In the genomic region with DNA sequence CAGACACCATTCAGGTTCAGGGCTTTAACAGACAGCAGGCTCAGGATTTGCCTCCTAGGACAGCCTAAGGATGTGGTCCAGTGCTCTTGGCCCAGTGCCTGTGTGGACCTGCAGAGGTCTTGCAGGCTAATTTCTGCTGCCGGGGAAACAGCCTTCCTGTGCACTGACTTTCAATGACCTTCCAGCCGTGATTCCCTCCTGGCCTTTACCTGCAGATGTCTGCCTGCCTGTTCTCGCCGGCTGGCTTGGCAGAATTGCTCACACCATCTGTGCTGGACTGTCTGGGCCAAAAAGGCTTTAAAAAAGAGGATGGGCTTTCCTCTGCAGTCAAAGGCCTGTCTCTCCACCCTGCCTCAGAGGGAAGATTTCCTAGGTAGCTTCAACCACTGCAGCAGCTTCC, we compare ENCODE assay signal across 11 mouse cellular contexts.
A peak's percentile ranks its signal among the peaks of the same experiment; 100 is the strongest.
DNase-seq lines count a peak whose midpoint lies in the region; ATAC-seq and TF ChIP-seq lines count a peak whose summit lies in the region.
"Had no signal": no experiment of that assay in that cellular context is flagged by ENCODE, and none has a peak within 500 bp of the region (broad histone marks: within the 10 kb centered on the region; RNA-seq: fewer than 3 reads in every experiment).

No protein-coding gene starts in this region.

- no peak for TF ChIP-seq POLR2A in heart, adult 2 months (IDR thresholded peaks at IDR 0.05; ENCODE audit: insufficient read depth, low read depth, low read length)

- no peaks in the 10 kb centered on the region for H3K27me3 ChIP-seq in forebrain, embryonic 14.5 days (replicated peaks; ENCODE audit: control insufficient read depth, insufficient read depth, low read length)
- H3K27me3 ChIP-seq in forebrain, embryonic 10.5 days (ENCODE audit: poor library complexity, severe bottlenecking): no peaks in the 10 kb centered on the region
- no peaks in the 10 kb centered on the region for H3K27me3 ChIP-seq in kidney, embryonic 15.5 days
- H3K27me3 ChIP-seq in heart, adult 2 months (ENCODE audit: control insufficient read depth, insufficient read depth, low read length): no peaks in the 10 kb centered on the region
- H3K27me3 ChIP-seq: embryonic facial prominence, embryonic 12.5 days; liver, embryonic 15.5 days; neural tube, embryonic 12.5 days had no signal

- intact Hi-C loops in heart, adult 2 months (cut with DNase I): no loop called here

- ATAC-seq in forebrain, embryonic 14.5 days: peak; percentile 61; the same call in 1 of the 2 replicates
- 0 out of 2 replicates have a peak, but pooled peaks have one; percentile 62 for ATAC-seq in kidney, embryonic 15.5 days (replicated peaks; ENCODE audit: low FRiP score)
- ATAC-seq in CD4-positive, CD25-positive, alpha-beta regulatory T cell, adult 4 months: no peak

- H3K9ac ChIP-seq in forebrain, embryonic 14.5 days (ENCODE audit: low read length): no peak overlapping the region
- H3K9ac ChIP-seq in kidney, embryonic 15.5 days: no peak overlapping the region
- no peak overlapping the region for H3K9ac ChIP-seq in heart, adult 2 months (ENCODE audit: low read depth, low read length)
- H3K9ac ChIP-seq: embryonic facial prominence, embryonic 12.5 days; liver, embryonic 15.5 days; neural tube, embryonic 12.5 days had no signal

- no peaks in the 10 kb centered on the region for H3K36me3 ChIP-seq in forebrain, embryonic 14.5 days (ENCODE audit: control insufficient read depth, insufficient read depth, low read length)
- no peaks in the 10 kb centered on the region for H3K36me3 ChIP-seq in forebrain, embryonic 10.5 days (replicated peaks)
- no peaks in the 10 kb centered on the region for H3K36me3 ChIP-seq in kidney, embryonic 15.5 days
- H3K36me3 ChIP-seq in heart, adult 2 months (ENCODE audit: control insufficient read depth, insufficient read depth, low read length): no peaks in the 10 kb centered on the region
- H3K36me3 ChIP-seq: embryonic facial prominence, embryonic 12.5 days; liver, embryonic 15.5 days; neural tube, embryonic 12.5 days had no signal

- H3K4me3 ChIP-seq in forebrain, embryonic 14.5 days (ENCODE audit: low read depth, low read length): no peak overlapping the region
- no peak overlapping the region for H3K4me3 ChIP-seq in forebrain, embryonic 10.5 days
- no peak overlapping the region for H3K4me3 ChIP-seq in kidney, embryonic 15.5 days (replicated peaks)
- H3K4me3 ChIP-seq in heart, adult 2 months: no peak overlapping the region
- H3K4me3 ChIP-seq: embryonic facial prominence, embryonic 12.5 days; liver, embryonic 15.5 days; neural tube, embryonic 12.5 days had no signal

- no peak overlapping the region for H3K27ac ChIP-seq in forebrain, embryonic 14.5 days (ENCODE audit: low read depth, low read length)
- no peak overlapping the region for H3K27ac ChIP-seq in forebrain, embryonic 10.5 days
- no peak overlapping the region for H3K27ac ChIP-seq in kidney, embryonic 15.5 days
- H3K27ac ChIP-seq in heart, adult 2 months: no peak overlapping the region
- H3K27ac ChIP-seq: embryonic facial prominence, embryonic 12.5 days; liver, embryonic 15.5 days; neural tube, embryonic 12.5 days had no signal

- H3K4me1 ChIP-seq in forebrain, embryonic 14.5 days (ENCODE audit: control insufficient read depth, insufficient read depth, low read length): no peaks in the 10 kb centered on the region
- peaks cover 6% of the 10 kb centered on the region for H3K4me1 ChIP-seq in forebrain, embryonic 10.5 days
- H3K4me1 ChIP-seq in kidney, embryonic 15.5 days: no peaks in the 10 kb centered on the region
- no peaks in the 10 kb centered on the region for H3K4me1 ChIP-seq in heart, adult 2 months (ENCODE audit: control insufficient read depth, insufficient read depth, low read length)
- H3K4me1 ChIP-seq: liver, embryonic 15.5 days had no signal

- TF ChIP-seq CTCF in heart, adult 2 months (IDR thresholded peaks at IDR 0.05): no peak

- DNase-seq in forebrain, embryonic 14.5 days (ENCODE audit: low spot score): peak; percentile 32
- no peak for DNase-seq in forebrain, embryonic 10.5 days (ENCODE audit: extremely low spot score, low spot score)
- peak; percentile 16 for DNase-seq in right cerebral cortex, postnatal 4 days
- no peak for DNase-seq in right cerebral cortex, postnatal 25 days
- DNase-seq in thymus, postnatal 36 days: no peak
- DNase-seq in heart, adult 2 months: no peak

- H3K4me2 ChIP-seq in forebrain, embryonic 14.5 days (ENCODE audit: low read length): no peak overlapping the region
- no peak overlapping the region for H3K4me2 ChIP-seq in kidney, embryonic 15.5 days
- H3K4me2 ChIP-seq: embryonic facial prominence, embryonic 12.5 days; liver, embryonic 15.5 days; neural tube, embryonic 12.5 days had no signal

- no peaks in the 10 kb centered on the region for H3K9me3 ChIP-seq in forebrain, embryonic 14.5 days (replicated peaks; ENCODE audit: control insufficient read depth, low read length)
- H3K9me3 ChIP-seq in forebrain, embryonic 10.5 days: no peaks in the 10 kb centered on the region
- H3K9me3 ChIP-seq in kidney, embryonic 15.5 days (replicated peaks): no peaks in the 10 kb centered on the region
- H3K9me3 ChIP-seq: embryonic facial prominence, embryonic 12.5 days; liver, embryonic 15.5 days; neural tube, embryonic 12.5 days had no signal

- H3K79me2 ChIP-seq in heart, adult 2 months (replicated peaks; ENCODE audit: control insufficient read depth, insufficient read depth, low read length): no peaks in the 10 kb centered on the region

- WGBS in forebrain, embryonic 14.5 days: 56% methylated on average over 4 of the region's 4 CpGs
- 68% methylated on average over 4 of the region's 4 CpGs for WGBS in forebrain, embryonic 10.5 days
- 22% methylated on average over 4 of the region's 4 CpGs for WGBS in kidney, embryonic 15.5 days
- WGBS in heart, adult 2 months: 29% methylated on average over 4 of the region's 4 CpGs

- no peak for TF ChIP-seq EP300 in heart, adult 2 months (IDR thresholded peaks at IDR 0.05; ENCODE audit: insufficient read depth, low read depth, low read length)

Comparison
In these comparisons a context has a peak if more than half of its experiments do, and no peak if none do; other contexts are left out.
1. DNase-seq: peak in forebrain, embryonic 14.5 days (single experiment) and right cerebral cortex, postnatal 4 days (single experiment); none in forebrain, embryonic 10.5 days (single experiment), right cerebral cortex, postnatal 25 days (single experiment), thymus, postnatal 36 days (0 of 2) and heart, adult 2 months (0 of 2).